Mouse (Mus musculus): ENCODE data around the gene Fzr1. TPM values are rescaled to one million over a fixed set of nuclear protein-coding genes. Genes with fewer than 3 reads are reported as not detected.
A peak's percentile ranks its signal among the peaks of the same experiment; 100 is the strongest.

Fzr1 gene
- polyA plus RNA-seq, 1 experiment from 2014 or later: 132 TPM

DNA sequence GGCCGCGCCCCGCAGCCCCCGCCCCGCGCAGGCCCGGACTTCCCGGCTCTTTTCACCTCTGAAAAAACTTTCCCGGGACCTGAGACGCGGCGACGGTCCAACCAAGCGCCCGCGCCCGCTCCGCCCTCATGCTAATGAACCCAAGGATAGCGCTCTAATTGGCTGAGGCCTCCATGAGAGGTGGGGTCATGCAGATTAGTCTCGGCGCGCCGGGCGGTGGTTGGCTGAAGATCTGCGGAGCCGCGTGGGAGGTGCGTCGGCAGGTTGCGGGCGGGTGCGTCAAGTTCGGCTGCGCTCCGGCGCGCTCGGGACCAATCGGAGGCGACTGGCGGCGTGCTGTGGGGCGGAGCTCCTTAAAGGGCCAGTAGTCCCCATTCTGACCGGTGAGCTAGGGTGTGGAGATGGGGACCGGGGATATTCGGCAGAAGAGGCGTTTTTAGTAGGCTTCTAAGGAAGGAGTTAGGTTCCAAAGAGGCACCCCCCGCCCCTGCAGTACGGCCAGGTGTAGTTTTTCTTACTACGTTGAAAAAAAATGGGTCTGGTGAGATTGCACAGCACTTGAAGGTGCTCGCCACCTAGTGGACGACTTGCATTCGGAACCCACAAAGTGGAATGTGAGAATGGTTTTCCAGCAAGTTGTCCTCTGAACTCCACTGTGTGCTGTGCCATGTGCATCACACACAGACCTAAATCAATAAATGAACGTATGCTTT, 27.8 kb downstream of the Fzr1 start, which contains the start of gene Hmg20b:
TSS of gene Hmg20b (minus strand) at position 130 of the 713 bp plus-strand sequence.
- H3K9ac ChIP-seq (ENCODE audit: low read length): peak within 1 kb of the TSS; percentile 80
- peaks cover 23% of the 10 kb centered on the region for H3K4me1 ChIP-seq (replicated peaks; ENCODE audit: control insufficient read depth, insufficient read depth, low read length)
- no peaks in the 10 kb centered on the region for H3K36me3 ChIP-seq (ENCODE audit: control insufficient read depth, insufficient read depth, low read length)
- peak within 1 kb of the TSS; percentile 21; the same call in 1 of the 2 replicates for H3K27ac ChIP-seq (ENCODE audit: low read depth, low read length)
- peak within 1 kb of the TSS; percentile 77 for H3K4me3 ChIP-seq (ENCODE audit: low read depth, low read length)
- H3K27me3 ChIP-seq (ENCODE audit: control insufficient read depth, insufficient read depth, low read length): 0 out of 2 replicates have a peak, but pooled peaks cover 2% of the 10 kb centered on the region
- peak within 1 kb of the TSS; percentile 88 for H3K4me2 ChIP-seq (ENCODE audit: low read depth, low read length, severe bottlenecking)
- ATAC-seq (replicated peaks; ENCODE audit: low FRiP score) (peak; percentile 95), DNase-seq (ENCODE audit: low spot score) (peak; percentile 100)
- no peaks in the 10 kb centered on the region for H3K9me3 ChIP-seq (ENCODE audit: control insufficient read depth, low read length)
- WGBS: under 1% methylated on average over 52 of the region's 54 CpGs

DNA sequence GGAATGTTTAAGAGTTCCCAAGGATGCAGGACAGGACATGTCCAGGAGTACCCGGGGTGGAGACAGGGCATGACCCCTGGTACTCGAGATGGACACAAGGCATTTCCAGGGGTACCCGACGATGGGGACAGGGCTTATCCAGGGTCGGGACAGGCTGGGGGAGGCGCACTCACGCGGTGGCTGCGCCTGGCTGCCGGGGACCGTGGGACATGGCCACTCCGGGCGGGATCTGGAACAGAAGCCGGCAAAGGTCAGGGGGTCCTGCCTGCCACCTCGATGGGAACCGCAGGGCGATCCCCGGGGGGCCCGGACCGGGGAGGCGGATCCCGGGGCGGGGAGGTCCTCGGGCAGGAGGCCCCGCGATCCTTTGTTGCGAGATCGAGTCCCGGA, 28.4 kb downstream of the Fzr1 start:
- peaks cover 23% of the 10 kb centered on the region for H3K4me1 ChIP-seq (replicated peaks; ENCODE audit: control insufficient read depth, insufficient read depth, low read length)

DNA sequence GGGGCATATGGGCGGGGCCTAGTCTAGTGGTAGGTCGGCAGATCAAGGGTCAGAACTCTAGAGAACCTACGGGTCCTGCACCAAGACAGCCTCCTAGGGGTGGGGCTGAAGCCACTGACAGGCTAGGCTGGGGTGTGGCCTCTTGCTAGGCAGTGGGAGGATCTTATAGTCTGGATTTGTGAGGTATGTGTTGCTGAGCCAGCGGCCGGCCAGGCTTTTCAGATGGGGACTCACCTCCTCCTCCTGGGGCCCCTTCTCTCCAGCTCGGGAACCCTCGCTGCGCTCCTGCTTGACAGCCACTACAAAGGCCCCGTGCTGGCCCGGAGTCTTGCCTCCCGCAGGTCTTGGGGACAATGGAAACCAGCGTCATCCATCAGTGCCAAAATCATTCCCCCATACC, 29.2 kb downstream of the Fzr1 start:
- Histone ChIP-seq H3K27ac (ENCODE audit: low read depth, low read length) (no peak overlapping the region), H3K9ac (ENCODE audit: low read length) (peak overlapping the region; percentile 80), H3K4me2 (ENCODE audit: low read depth, low read length, severe bottlenecking) (peak overlapping the region; percentile 88), H3K27me3 (ENCODE audit: control insufficient read depth, insufficient read depth, low read length) (peaks cover 10% of the 10 kb centered on the region), H3K4me3 (ENCODE audit: low read depth, low read length) (peak overlapping the region; percentile 77), H3K36me3 (ENCODE audit: control insufficient read depth, insufficient read depth, low read length) (no peaks in the 10 kb centered on the region; the same call in 1 of the 2 replicates), H3K9me3 (ENCODE audit: control insufficient read depth, low read length) (no peaks in the 10 kb centered on the region), H3K4me1 (replicated peaks; ENCODE audit: control insufficient read depth, insufficient read depth, low read length) (peaks cover 23% of the 10 kb centered on the region)
- 1% methylated on average over 12 of the region's 12 CpGs for WGBS
- DNase-seq (ENCODE audit: low spot score): no peak
- ATAC-seq (replicated peaks; ENCODE audit: low FRiP score): no peak

More for the DNA sequence above, 28.4 kb downstream of the Fzr1 start:
- DNase-seq (ENCODE audit: low spot score): no peak
- Histone ChIP-seq H3K9ac (ENCODE audit: low read length) (peak overlapping the region; percentile 80), H3K4me3 (ENCODE audit: low read depth, low read length) (peak overlapping the region; percentile 77), H3K27me3 (ENCODE audit: control insufficient read depth, insufficient read depth, low read length) (peaks cover 2% of the 10 kb centered on the region), H3K4me2 (ENCODE audit: low read depth, low read length, severe bottlenecking) (peak overlapping the region; percentile 88), H3K36me3 (ENCODE audit: control insufficient read depth, insufficient read depth, low read length) (no peaks in the 10 kb centered on the region; the same call in 1 of the 2 replicates), H3K9me3 (ENCODE audit: control insufficient read depth, low read length) (no peaks in the 10 kb centered on the region), H3K27ac (ENCODE audit: low read depth, low read length) (peak overlapping the region; percentile 21; the same call in 1 of the 2 replicates)
- under 1% methylated on average over 28 of the region's 29 CpGs for WGBS
- ATAC-seq (replicated peaks; ENCODE audit: low FRiP score): peak; percentile 29

DNA sequence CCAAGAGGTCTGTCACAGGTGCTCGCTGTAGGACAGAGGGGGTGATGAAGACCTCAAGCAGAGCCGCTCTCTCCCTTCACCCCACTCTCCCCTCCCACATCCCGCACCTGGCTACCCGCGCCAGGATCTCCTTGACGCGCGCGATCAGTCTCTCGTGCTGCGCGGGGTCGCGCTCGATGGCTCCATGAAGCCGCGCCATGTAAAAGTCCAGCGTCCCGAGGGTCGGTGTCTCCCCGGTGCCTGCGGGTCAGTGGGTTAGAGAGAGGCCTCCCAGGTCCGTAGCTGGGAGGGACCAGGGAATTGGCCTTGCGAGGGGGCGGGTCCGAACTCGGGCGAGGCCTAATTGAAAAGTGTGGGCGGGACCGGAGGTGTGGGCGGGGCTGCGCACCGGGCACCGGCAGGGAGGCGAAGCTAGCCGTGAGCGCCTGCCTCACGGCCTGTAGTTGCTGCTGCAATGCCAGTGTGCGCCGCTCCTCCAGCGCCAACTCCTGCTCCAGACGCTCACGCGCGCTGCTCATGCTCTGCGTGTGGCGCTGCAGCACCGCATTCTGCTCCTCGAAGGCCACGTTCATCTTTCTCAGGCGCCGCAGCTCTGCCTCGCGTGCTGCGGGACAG, 31.8 kb downstream of the Fzr1 start:
- peaks cover 23% of the 10 kb centered on the region for H3K4me1 ChIP-seq (replicated peaks; ENCODE audit: control insufficient read depth, insufficient read depth, low read length)
- no peak for ATAC-seq (replicated peaks; ENCODE audit: low FRiP score)
- H3K36me3 ChIP-seq (ENCODE audit: control insufficient read depth, insufficient read depth, low read length): no peaks in the 10 kb centered on the region; the same call in 1 of the 2 replicates
- DNase-seq (ENCODE audit: low spot score): peak; percentile 87
- peak overlapping the region; percentile 21 for H3K4me3 ChIP-seq (ENCODE audit: low read depth, low read length)
- peak overlapping the region; percentile 27 for H3K9ac ChIP-seq (ENCODE audit: low read length)
- peaks cover 34% of the 10 kb centered on the region for H3K27me3 ChIP-seq (ENCODE audit: control insufficient read depth, insufficient read depth, low read length)
- H3K27ac ChIP-seq (ENCODE audit: low read depth, low read length): no peak overlapping the region
- WGBS: 4% methylated on average over 55 of the region's 55 CpGs
- no peaks in the 10 kb centered on the region for H3K9me3 ChIP-seq (ENCODE audit: control insufficient read depth, low read length)
- peak overlapping the region; percentile 42 for H3K4me2 ChIP-seq (ENCODE audit: low read depth, low read length, severe bottlenecking)

DNA sequence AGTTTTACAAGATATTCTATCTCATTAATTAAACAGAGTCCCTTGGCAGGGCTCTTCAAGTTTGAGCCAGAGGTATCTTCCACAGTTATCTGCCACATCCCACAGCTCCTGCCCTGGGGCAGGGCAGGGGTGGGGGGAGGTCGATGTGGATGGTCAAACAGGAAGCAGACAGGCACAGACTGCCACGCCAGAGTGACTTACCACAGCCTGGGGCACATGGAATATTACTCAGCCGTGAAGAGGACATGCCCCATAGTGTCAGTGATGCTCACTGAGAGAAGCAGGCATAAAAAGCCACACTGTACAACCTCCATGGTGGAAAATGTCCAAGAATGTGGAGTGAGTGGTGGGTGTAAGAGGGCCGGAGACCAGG, 33.2 kb downstream of the Fzr1 start:
- peaks cover 23% of the 10 kb centered on the region for H3K4me1 ChIP-seq (replicated peaks; ENCODE audit: control insufficient read depth, insufficient read depth, low read length)
- no peak overlapping the region for H3K4me2 ChIP-seq (ENCODE audit: low read depth, low read length, severe bottlenecking)
- no peak overlapping the region for H3K27ac ChIP-seq (ENCODE audit: low read depth, low read length)
- no peak for DNase-seq (ENCODE audit: low spot score)
- WGBS: 78% methylated on average over 4 of the region's 4 CpGs
- no peak overlapping the region for H3K4me3 ChIP-seq (ENCODE audit: low read depth, low read length)
- H3K9ac ChIP-seq (ENCODE audit: low read length): no peak overlapping the region
- no peak for ATAC-seq (replicated peaks; ENCODE audit: low FRiP score)
- peaks cover 37% of the 10 kb centered on the region for H3K27me3 ChIP-seq (ENCODE audit: control insufficient read depth, insufficient read depth, low read length)
- no peaks in the 10 kb centered on the region; the same call in 1 of the 2 replicates for H3K36me3 ChIP-seq (ENCODE audit: control insufficient read depth, insufficient read depth, low read length)
- no peaks in the 10 kb centered on the region for H3K9me3 ChIP-seq (ENCODE audit: control insufficient read depth, low read length)

DNA sequence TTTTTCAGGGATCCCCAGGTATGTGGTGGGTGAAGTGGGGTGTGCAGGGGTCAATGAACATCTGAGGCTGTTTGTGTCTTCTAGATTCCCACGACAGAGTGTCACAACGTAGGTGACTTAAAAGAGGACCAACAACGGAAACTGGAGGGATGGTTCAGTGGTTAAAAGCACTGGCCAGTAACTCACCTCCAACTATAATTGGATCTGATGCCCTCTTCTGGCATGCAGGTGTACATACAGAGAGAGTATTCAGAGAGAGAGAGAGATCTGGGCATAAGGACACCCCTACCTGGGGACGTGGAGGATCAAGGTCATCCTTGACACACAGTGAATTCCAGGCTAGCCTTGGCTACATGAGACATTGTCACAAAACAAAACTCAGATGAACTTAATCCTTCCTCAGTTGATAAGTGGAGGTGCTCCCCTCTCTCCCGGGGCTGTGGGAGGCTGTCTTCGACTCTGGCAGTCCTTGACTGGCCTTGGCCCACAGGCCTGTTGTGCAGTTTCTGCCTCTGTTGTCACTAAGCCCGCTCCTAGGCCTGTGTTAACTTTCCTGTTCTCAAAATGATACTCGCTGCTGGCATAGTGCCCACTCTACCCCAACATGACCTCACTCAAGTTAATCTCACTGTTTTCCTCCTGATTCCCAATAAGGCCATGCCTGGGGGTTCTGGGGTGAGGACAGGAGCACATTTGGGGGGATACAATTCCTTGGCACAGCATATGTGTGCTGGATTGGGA, 33.7 kb downstream of the Fzr1 start:
- peaks cover 21% of the 10 kb centered on the region for H3K4me1 ChIP-seq (replicated peaks; ENCODE audit: control insufficient read depth, insufficient read depth, low read length)
- no peak for DNase-seq (ENCODE audit: low spot score)
- WGBS: 50% methylated on average over 8 of the region's 8 CpGs

DNA sequence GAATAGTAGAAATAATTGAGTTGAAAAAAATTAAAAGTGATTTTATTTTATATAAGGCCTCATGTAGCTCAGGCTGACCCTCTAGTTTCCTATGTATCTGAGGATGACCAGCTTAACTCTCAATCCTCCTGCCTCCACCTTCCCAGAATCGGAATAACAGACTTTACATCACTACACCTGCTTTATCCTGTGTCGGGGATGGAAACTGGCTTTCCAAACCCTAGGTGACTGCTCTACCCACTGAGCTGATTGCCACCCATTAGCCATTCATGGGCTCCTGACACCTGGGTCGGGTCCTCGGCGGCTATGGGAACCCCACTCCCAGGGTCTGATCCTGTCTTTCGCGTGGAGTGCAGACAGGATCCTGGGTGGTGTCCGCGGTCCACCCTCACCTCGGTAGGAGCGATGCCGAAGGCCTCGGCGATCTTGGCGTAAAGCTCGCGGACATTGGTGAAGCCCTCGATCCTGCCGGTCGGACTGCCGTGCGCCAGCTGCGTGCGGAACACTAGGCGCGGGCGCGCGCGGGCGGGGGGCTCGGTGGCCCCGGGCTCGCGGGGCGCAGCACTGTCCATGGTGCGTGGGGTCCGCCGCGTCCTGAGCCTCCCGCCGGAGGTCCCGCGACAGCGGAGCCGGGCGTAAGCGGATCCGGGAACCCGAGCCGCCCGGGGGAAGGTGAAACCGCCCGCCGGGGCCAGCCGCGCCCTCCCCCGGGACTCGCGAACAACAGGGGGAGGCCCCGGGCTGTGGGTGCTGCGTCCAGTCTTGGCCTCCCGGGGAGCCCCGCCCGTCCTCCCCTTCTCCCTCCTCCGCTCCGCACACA, 35.4 kb downstream of the Fzr1 start, which contains the start of gene Gipc3:
TSS of gene Gipc3 (minus strand) at position 581 of the 820 bp plus-strand sequence.
- WGBS: 7% methylated on average over 40 of the region's 67 CpGs
- peaks cover 15% of the 10 kb centered on the region for H3K4me1 ChIP-seq (replicated peaks; ENCODE audit: control insufficient read depth, insufficient read depth, low read length)
- H3K36me3 ChIP-seq (ENCODE audit: control insufficient read depth, insufficient read depth, low read length): no peaks in the 10 kb centered on the region; the same call in 1 of the 2 replicates
- DNase-seq (ENCODE audit: low spot score) (no peak), ATAC-seq (replicated peaks; ENCODE audit: low FRiP score) (no peak)
- H3K9me3 ChIP-seq (ENCODE audit: control insufficient read depth, low read length): no peaks in the 10 kb centered on the region
- H3K27ac ChIP-seq (ENCODE audit: low read depth, low read length): no peak within 1 kb of the TSS
- H3K9ac ChIP-seq (ENCODE audit: low read length): peak within 1 kb of the TSS; percentile 41
- peak within 1 kb of the TSS; percentile 59 for H3K4me2 ChIP-seq (ENCODE audit: low read depth, low read length, severe bottlenecking)
- peaks cover 37% of the 10 kb centered on the region for H3K27me3 ChIP-seq (ENCODE audit: control insufficient read depth, insufficient read depth, low read length)
- peak within 1 kb of the TSS; percentile 32 for H3K4me3 ChIP-seq (ENCODE audit: low read depth, low read length)

More for the DNA sequence above, 33.7 kb downstream of the Fzr1 start:
- Histone ChIP-seq H3K4me3 (ENCODE audit: low read depth, low read length) (no peak overlapping the region), H3K4me2 (ENCODE audit: low read depth, low read length, severe bottlenecking) (no peak overlapping the region), H3K27ac (ENCODE audit: low read depth, low read length) (no peak overlapping the region), H3K9ac (ENCODE audit: low read length) (no peak overlapping the region), H3K27me3 (ENCODE audit: control insufficient read depth, insufficient read depth, low read length) (peaks cover 37% of the 10 kb centered on the region), H3K9me3 (ENCODE audit: control insufficient read depth, low read length) (no peaks in the 10 kb centered on the region), H3K36me3 (ENCODE audit: control insufficient read depth, insufficient read depth, low read length) (no peaks in the 10 kb centered on the region; the same call in 1 of the 2 replicates)
- no peak for ATAC-seq (replicated peaks; ENCODE audit: low FRiP score)

All from forebrain, embryonic 11.5 days (tissue).